Mouse (Mus musculus): ENCODE results near the gene Lyz1. TPM values are rescaled to one million over a fixed set of nuclear protein-coding genes. Genes with fewer than 3 reads are reported as not detected.
"Not testable (repeated sequence)": the region's sequence is repeated elsewhere in the genome, so short reads cannot be mapped to it uniquely, and the experiment has no call there.

The Lyz1 gene
- total RNA-seq, 2 experiments from 2014 or later = 0.28 to 0.93 TPM

- DNase-seq (ENCODE audit: extremely low spot score in 1 of 2, low spot score in 2 of 2); intact Hi-C loops (cut with DNase I): not testable (repeated sequence)
Observed at GRCm38 (mm10) chr10:117289034-117289505, 3.6 kb downstream of the Lyz1 start.

DNA sequence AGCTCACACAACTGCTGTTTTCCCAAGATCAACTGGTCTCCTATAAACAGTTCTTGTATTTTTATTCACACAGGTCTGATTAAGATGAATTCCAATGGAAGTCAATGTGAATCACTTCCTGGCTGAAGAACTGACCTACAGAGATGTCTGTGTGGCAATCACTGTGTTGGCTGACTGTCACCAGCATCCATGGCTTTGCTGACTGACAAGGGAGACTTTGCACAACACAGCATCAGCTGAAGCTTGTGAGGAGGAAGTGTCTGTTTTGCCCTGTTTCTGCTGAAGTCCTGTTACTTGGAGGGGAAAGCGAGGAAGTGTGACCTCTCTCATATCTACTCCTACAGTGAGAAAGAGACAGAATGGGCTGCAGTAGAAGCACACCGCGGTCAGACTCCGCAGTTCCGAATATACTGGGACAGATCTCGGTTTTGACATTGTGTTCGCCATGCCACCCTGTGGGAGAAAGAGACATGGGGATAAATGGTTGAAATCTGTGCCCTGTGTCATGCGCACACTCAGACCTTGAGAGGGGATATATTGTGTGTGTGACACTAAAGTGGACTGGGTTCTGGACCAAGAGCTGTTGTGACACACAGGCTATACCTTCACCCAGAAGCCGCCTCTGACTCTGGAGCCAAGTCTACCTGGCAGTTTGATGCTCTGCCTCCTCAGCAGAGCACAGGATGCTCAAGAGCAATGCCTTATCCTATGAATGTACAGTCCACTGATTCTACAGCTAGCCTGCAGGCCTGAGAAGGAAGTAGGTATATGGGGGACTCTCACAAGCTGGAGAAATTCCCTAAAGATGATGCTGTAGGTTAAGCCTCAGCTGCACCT, 4.3 kb downstream of the Lyz1 start:
- DNase-seq (ENCODE audit: extremely low spot score in 1 of 2, low spot score in 2 of 2) = no peak
- intact Hi-C loops (cut with DNase I) = no loop called here

DNA sequence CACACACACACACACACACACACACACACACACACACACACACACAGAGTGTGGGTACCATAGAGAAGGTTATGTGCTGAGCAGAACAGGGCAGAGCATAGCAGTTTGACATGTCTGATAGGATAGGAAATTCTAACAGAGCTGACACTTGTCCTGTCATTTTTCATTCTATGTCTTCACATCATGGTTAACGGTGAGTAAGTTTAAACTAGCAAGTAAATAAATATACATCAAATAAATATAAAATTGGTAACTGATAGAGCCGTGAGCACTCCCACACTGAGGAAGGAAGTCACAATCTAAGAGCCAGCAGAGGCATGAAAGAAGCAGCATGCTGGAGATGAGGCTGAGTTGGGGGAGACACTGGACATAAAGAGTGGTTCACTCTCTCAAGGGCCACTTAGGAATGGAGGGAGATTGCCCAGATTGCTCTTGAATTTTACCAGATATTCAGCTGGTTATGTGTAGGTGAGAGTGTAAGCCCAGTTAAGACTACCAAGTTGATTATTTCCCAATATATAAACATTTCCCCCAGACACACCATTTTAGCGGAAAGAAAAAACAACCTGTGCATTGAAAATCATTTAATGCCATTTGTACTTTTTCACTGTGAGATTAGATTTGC, 5.3 kb downstream of the Lyz1 start:
- no peak for DNase-seq (ENCODE audit: extremely low spot score in 1 of 2, low spot score in 2 of 2)
- intact Hi-C loops (cut with DNase I) = no loop called here

- intact Hi-C loops (cut with DNase I) = no loop called here
- no peak for DNase-seq (ENCODE audit: extremely low spot score in 1 of 2, low spot score in 2 of 2)
Observed at GRCm38 (mm10) chr10:117286366-117286970, 6.2 kb downstream of the Lyz1 start.

- intact Hi-C loops (cut with DNase I); DNase-seq (ENCODE audit: extremely low spot score in 1 of 2, low spot score in 2 of 2): not testable (repeated sequence)
Observed at GRCm38 (mm10) chr10:117285584-117285983, 7.1 kb downstream of the Lyz1 start.

GRCm38 (mm10) chr10:117284578-117285520, 7.8 kb downstream of the Lyz1 start:
- DNase-seq (ENCODE audit: extremely low spot score in 1 of 2, low spot score in 2 of 2) = no peak
- intact Hi-C loops (cut with DNase I) = no loop called here

DNA sequence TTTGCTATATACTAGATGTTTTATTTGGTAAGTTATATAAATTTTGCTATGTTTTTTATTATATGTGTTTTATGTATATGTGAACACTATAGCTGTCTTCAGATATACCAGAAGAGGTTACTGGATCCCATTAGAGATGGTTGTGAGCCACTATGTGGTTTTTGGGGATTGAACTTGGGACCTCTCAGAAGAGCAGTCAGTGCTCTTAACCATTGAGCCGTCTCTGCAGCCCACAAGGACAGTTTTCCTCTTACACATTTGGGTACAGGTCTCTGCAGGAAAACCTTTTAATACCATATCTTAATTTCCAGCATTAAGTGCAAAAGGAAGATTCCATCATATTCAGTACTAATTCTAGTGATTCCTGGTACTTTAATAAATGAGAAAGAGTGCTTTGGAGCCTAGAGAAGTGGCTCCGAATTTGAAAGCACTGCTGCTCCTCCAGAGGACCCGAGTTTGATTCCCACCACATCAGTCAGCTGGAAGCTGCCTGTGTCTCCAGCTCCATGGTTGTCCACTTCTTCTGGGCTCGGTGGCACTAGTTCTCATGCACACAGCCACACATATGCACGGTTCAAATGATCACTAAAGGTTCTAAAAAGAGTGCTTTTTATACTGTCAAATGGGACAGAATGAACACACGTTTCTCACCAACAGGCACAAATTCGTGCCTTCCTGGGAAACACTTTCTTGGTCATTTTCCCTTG, 8.6 kb downstream of the Lyz1 start:
- intact Hi-C loops (cut with DNase I) = no loop called here
- DNase-seq (ENCODE audit: extremely low spot score in 1 of 2, low spot score in 2 of 2) = no peak

- intact Hi-C loops (cut with DNase I) = not testable (repeated sequence)
Observed at GRCm38 (mm10) chr10:117283196-117283595, 9.5 kb downstream of the Lyz1 start.

GRCm38 (mm10) chr10:117282551-117282950, 10.1 kb downstream of the Lyz1 start:
- intact Hi-C loops (cut with DNase I) = no loop called here
- no peak for DNase-seq (ENCODE audit: extremely low spot score in 1 of 2, low spot score in 2 of 2)

More at GRCm38 (mm10) chr10:117283196-117283595, 9.5 kb downstream of the Lyz1 start:
- DNase-seq (ENCODE audit: extremely low spot score in 1 of 2, low spot score in 2 of 2) = not testable (repeated sequence)

DNA sequence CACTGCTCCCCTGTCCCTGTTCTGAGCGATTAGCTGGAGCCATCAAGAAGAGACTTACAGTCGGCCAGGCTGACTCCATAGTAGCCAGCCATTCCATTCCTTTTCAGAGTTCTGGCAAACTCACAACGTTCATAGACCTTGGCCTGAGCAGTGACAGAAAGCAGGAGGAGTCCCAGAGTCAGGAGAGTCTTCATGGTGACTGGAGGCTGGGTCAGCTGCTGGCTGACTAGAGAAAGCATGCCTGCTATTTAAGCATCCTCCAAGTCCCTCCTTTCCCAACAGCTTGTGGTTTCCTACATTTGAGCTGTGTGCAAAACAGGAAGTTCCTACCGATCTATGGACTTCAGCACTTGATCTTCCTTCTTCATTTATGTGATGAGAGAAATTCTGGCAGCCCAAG, 10.6 kb downstream of the Lyz1 start, which contains the start of gene Lyz2:
Gene Lyz2 (minus strand): TSS at position 273 of the 400 bp plus-strand sequence.
- no peak for DNase-seq (ENCODE audit: extremely low spot score in 1 of 2, low spot score in 2 of 2)
- intact Hi-C loops (cut with DNase I) = no loop called here

- intact Hi-C loops (cut with DNase I) = no loop called here
Observed at GRCm38 (mm10) chr10:117281381-117281920, 11.2 kb downstream of the Lyz1 start.

GRCm38 (mm10) chr10:117280000-117280399, 12.7 kb downstream of the Lyz1 start:
- no peak for DNase-seq (ENCODE audit: extremely low spot score in 1 of 2, low spot score in 2 of 2)
- intact Hi-C loops (cut with DNase I) = no loop called here

More at GRCm38 (mm10) chr10:117281381-117281920, 11.2 kb downstream of the Lyz1 start:
- no peak for DNase-seq (ENCODE audit: extremely low spot score in 1 of 2, low spot score in 2 of 2)

DNA sequence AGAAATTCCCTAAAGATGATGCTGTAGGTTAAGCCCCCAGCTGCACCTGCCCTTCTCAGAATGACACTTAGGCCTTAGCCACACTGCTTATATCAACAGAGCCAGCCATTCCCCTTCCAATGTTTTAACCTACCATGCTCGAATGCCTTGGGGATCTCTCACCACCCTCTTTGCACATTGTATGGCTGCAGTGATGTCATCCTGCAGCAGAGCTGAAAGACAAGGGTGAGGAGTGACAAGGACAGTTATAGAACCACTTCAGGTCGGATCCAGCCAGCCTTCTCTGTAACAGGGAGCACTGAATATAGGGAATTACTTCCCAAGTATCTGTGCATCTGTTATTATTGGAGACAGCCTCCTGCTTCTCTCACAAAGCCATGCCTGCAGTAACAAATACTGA, 14.2 kb downstream of the Lyz1 start:
- intact Hi-C loops (cut with DNase I); DNase-seq (ENCODE audit: extremely low spot score in 1 of 2, low spot score in 2 of 2): not testable (repeated sequence)

DNA sequence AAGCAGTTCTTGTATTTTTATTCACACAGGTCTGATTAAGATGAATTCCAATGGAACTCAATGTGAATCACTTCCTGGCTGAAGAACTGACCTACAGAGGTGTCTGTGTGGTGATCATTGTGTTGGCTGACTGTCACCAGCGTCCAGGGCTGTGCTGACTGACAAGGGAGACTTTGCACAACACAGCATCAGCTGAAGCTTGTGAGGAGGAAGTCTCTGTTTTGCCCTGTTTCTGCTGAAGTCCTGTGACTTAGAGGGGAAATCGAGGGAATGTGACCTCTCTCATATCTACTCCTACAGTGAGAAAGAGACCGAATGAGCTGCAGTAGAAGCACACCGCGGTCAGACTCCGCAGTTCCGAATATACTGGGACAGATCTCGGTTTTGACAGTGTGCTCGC, 14.9 kb downstream of the Lyz1 start:
- DNase-seq (ENCODE audit: extremely low spot score in 1 of 2, low spot score in 2 of 2); intact Hi-C loops (cut with DNase I): not testable (repeated sequence)

GRCm38 (mm10) chr10:117275681-117276369, 16.8 kb downstream of the Lyz1 start:
- no peak for DNase-seq (ENCODE audit: extremely low spot score in 1 of 2, low spot score in 2 of 2)
- intact Hi-C loops (cut with DNase I) = no loop called here

DNA sequence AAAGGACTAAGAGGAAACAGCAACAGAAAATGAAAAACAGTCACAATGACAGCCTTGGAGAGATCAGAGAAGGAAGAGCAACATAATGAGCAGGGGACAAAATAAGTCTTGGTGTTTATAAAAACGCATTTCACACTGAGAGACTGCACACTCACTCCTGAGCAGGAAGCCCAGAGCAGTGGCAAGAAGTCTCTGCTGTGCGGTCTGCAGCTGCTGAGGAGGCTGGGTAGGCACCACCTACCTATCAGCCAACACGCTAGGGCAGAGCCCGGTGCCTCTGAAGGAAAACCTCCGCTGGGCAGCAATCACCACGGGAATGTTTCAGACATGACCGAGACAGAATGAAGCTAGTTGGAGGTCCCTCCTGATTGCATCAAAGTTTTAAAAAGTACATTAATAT, 18.0 kb downstream of the Lyz1 start:
- DNase-seq (ENCODE audit: extremely low spot score in 1 of 2, low spot score in 2 of 2); intact Hi-C loops (cut with DNase I): not testable (repeated sequence)

GRCm38 (mm10) chr10:117272023-117272422, 20.6 kb downstream of the Lyz1 start:
- intact Hi-C loops (cut with DNase I) = no loop called here
- no peak for DNase-seq (ENCODE audit: extremely low spot score in 1 of 2, low spot score in 2 of 2)
